Mouse (Mus musculus): ENCODE data around the gene Crcp.

Crcp gene

DNA sequence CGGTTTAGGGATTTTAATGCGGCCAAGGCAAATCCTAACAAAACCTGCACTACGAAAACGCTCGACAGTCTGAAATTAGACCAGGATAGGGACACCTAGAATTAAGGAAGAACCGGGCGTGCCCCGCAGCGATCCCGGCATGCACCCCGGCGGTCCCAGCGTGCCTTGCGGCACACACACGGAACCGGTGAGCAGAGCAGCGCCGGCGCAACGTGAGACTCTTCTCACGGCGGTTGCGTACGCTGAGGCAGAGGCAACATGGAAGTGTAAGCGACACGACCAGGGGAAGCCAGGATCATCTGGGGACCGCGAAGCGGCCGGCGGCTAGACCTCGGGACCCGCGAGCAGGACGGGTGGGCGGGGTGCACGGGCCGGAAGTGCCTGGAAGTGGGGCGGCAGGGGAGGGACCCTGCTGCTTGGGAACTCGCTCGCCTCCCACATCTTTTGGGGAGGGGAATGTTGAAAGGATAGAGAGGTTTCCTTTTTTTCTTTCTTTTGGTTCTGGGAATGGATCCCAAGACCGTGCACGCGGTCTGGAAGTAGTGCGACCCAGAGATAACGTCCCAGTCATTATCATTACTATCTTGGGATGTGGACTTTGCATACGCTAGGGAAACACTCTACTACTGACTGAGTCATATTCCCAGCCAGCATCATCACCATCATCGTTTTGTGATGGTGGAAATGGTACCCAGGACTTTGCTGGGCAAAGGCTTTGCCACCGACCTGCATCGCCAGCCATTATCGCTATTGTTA lies at the start of gene Crcp, which contains the start of gene Asl:
TSS of gene Crcp (plus strand) at position 149 of the 756 bp plus-strand sequence.
TSS of gene Asl (minus strand) at position 106 of the 756 bp plus-strand sequence.
- DNase-seq (ENCODE audit: low spot score in 2 of 2): peak; percentile 91 to 92

GRCm38 (mm10) chr5:129980216-129980615 lies 48.9 kb upstream of the Crcp start:
- no peak for DNase-seq (ENCODE audit: low spot score in 2 of 2)

- no peak for DNase-seq (ENCODE audit: low spot score in 2 of 2)
Measured at GRCm38 (mm10) chr5:129989376-129989775, 39.7 kb upstream of the Crcp start.

DNA sequence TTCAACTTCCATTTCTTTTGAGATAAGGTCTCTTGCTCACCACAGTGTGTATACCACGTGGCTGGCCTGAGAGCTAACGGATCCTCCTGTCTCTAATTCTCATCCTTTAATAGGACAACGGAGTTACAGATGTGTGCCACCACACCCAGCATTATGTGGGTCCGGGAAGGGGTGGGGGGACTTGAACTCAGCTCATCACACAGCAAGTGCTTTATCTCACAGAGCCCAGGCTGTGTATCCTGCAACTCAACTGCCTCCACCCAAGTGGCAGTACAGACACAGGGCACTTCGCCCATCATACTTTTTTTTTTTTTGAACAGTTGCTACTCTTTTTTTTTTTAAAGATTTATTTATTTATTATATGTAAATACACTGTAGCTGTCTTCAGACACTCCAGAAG lies 37.2 kb upstream of the Crcp start:
- no peak for DNase-seq (ENCODE audit: low spot score in 2 of 2)

- no peak for DNase-seq (ENCODE audit: low spot score in 2 of 2)
Measured at GRCm38 (mm10) chr5:129993374-129993773, 35.7 kb upstream of the Crcp start.

- DNase-seq (ENCODE audit: low spot score in 2 of 2): no peak
Measured at GRCm38 (mm10) chr5:129994989-129995388, 34.1 kb upstream of the Crcp start.

DNA sequence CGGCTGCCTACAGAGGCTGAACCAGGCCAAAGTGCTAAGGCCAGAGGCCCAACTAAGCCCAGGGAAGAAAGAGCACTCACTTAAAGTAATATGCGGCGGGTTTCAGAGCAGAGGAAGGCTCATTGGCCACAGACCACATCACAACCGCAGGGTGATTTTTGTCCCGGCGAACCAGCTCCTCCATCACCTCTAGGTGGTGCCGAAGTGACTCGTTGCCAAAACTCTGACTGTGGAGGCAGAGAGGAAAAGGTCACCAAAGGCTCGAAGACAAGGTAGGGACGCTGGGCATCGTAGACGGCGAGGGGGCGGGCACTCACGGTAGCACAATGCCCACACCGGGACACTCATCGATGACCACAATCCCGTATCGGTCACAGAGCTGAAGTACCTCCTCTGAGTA lies 31.4 kb upstream of the Crcp start:
- DNase-seq (ENCODE audit: low spot score in 2 of 2): no peak

GRCm38 (mm10) chr5:129999097-129999496 lies 30.0 kb upstream of the Crcp start:
- DNase-seq (ENCODE audit: low spot score in 2 of 2): peak; percentile 38 to 66

DNA sequence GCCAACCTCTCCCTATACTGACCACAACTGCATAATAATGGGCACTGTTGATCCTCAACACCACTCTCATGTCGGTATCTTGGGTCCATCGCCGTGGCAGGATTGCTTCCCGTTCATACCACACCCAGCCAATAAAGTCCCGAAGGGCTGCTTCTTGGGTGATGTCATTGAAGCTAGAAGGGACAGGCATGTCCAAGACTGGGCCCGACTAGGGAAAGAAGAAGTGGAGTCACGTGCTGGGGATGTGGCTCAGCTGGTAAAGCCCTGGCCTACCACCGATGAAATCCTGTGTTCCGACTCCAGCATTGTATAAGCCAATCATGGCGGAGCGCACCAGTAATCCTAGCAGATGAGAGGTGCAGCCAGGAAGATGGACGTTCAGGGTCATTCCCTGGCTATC lies 28.4 kb upstream of the Crcp start:
- no peak for DNase-seq (ENCODE audit: low spot score in 2 of 2)

DNA sequence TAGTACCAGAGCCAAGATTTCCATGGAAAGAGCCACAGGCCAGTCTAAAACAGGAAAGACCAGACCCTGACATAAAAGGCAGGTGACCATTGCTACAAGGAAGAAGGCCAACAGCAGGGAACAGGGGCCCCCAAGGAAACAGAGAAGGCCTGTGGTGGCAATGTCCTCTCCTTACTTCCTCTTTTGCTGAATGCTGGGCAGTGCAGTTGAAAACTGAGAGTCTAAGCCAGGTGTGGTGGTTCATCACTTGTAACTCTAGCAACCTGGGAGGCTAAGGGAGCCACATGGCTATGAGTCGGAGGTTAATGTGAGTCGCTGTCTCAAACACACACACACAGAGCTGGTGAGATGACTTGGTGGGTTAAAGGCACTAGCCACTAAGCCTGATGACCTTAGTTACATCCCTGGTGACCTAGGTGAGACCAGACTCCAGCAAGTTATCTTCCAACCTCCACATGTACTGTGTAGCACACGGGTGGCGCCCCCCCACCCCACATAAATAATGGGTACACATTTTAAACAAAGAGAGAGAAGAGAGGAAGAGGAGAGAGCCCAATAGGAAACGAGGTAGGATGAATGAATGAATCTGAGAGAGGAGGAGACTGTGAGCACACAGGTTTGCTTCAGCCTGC lies 27.6 kb upstream of the Crcp start:
- no peak for DNase-seq (ENCODE audit: low spot score in 2 of 2)

- DNase-seq (ENCODE audit: low spot score in 2 of 2): peak; percentile 70 to 72
Measured at GRCm38 (mm10) chr5:130002301-130003146, 26.6 kb upstream of the Crcp start, which contains the start of gene Gusb. TSS of gene Gusb (minus strand) at chr5:130003049.

DNA sequence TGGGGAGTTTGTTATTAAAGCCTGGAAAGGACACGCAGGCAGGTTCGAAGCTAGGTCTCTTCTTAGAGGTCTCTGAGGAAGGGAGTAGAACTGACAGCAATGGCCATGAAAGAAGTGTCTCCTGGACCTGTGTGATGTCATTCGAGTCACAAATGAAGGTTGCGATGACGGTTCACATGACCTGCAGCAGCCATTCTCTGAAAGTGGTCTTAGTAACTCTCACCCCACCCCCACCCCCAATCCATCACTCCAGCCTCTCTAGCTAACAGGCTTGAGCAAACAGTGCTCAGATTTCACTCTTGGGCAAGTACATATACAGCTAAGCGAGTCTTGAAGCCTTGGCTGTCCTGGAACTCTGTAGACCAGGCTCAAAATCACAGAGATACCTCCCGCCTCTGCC lies 25.9 kb upstream of the Crcp start:
- DNase-seq (ENCODE audit: low spot score in 2 of 2): no peak

DNA sequence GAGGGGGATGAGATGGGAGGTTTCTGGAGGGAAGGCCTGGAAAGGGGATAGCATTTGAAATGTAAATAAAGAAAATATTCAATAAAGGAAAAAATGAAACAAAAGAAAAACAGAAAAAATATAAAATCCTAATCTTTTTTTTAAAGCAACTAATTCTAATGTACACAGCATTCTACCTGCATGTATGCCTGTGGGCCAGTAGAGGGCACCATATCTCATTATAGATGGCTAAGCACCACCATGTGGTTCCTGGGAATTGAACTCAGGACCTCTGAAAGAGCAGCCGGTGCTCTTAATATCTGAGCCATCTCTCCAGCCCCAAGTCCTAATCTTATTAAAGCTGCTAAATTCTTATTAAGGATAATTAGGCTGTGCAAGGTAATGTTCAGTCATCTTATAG lies 21.7 kb upstream of the Crcp start:
- DNase-seq (ENCODE audit: low spot score in 2 of 2): no peak

DNA sequence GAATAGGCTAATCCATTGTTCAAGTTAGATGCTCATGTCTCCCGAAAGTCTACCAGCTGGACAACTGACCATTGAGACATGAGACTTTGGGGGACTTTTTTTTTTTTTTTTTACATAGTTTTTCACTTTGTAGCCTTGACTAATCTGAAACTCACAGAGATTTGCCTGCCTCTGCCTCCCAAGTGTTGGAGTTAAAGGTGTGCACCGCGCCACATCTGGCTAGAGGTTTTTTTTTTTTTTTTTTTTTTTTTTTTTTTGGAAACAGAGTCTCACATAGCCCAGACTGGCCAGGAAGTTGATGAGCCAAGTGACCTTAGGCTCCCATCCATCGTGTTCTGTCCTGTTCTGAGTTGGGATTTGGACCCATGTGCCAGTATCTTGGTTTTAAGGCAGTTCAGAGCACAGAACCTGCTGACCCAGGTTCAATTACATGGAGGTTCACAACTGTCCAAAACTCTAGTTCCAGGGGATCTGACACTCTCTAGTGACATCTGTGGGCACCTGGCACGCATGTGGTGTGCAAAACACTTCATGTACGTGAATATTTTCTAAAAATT lies 21.0 kb upstream of the Crcp start:
- no peak for DNase-seq (ENCODE audit: low spot score in 2 of 2)

- DNase-seq (ENCODE audit: low spot score in 2 of 2): no peak
Measured at GRCm38 (mm10) chr5:130009784-130010183, 19.3 kb upstream of the Crcp start.

- DNase-seq (ENCODE audit: low spot score in 2 of 2): no peak
Measured at GRCm38 (mm10) chr5:130010961-130011360, 18.1 kb upstream of the Crcp start.

- DNase-seq (ENCODE audit: low spot score in 2 of 2): no peak
Measured at GRCm38 (mm10) chr5:130015104-130015503, 14.0 kb upstream of the Crcp start.

DNA sequence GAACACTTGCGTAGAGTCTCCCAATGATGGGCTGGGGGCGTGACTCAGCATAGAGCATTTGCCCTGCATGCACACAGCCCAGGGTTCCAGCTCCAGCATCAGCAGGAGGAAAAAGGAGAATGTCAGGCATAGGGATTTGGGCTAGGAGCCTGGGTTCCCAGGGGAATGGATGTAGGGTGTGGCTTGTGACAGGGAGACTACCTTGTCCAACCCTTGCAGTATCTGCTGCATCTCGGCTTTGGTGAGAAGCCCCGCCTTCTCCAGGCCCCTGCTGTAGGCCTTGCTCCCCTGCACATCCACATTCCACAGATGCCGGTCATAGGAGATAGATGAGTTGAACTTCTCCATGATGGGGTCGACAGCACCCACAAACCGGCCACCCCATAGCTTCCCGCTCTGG lies 9.6 kb upstream of the Crcp start:
- DNase-seq (ENCODE audit: low spot score in 2 of 2): no peak

GRCm38 (mm10) chr5:130021361-130021966 lies 7.6 kb upstream of the Crcp start:
- no peak for DNase-seq (ENCODE audit: low spot score in 2 of 2)

DNA sequence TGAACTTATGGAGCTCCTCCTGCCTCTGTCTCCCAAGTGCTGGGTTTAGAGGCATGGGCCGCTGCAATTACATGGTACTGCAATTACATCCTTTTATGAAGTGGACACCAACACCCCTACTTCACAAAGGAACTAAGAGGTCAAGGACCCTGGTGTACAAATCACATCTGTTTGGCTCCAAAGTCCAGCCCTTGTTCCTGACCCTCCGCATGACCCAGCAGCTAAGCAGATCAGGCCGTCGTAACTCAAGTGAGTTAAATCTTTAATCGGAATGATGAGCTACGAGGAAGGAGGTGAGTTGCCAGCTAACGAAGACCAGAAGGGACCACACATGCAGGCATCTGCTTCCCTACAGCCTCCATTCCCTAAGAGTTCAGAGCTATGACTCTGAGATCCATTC lies 6.7 kb upstream of the Crcp start:
- DNase-seq (ENCODE audit: low spot score in 2 of 2): no peak

DNA sequence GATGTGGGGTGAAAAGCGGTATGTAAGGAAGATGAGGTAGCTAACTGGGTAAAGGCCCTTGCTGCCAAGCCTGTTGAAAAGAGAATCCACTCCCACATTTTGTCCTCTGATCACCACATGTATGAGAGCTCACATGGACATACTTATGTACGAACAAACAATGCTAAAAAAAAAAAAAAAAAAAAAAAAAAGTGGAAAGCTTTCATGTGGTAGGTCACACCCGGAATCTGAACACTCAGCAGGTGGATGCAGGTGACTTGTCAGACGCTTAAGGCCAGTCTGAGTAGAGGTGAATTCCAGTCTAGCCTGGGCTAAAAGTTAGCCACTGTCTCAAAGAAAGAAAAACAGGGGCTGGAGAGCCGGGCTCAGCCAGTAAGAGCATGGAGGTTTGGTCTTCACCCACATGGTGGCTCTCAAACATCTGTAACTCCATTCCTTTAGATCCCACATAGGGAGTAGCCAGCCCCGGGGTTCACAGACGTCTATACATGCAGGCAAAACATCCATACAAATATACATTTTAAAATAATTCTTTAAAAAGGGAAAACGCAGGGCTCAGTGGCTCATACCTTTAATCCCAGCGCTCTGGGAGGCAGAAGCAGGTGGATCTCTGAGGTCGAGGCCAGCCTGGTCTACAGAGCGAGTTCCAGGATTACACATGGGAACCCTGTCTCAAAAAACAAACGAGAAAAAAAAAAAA lies 5.9 kb upstream of the Crcp start:
- DNase-seq (ENCODE audit: low spot score in 2 of 2): no peak
